Mouse (Mus musculus) bone marrow, adult 2 months (tissue): ENCODE data around the gene Arfgef2.

Source experiments
- CTCF ChIP-seq: fragments of 200-500 bp; IDR thresholded peaks from 2 replicates; pipeline ENCODE4 v1.5.1; 2011; ENCODE audit warnings: low read length, control low read depth; ENCODE audit not compliant: control insufficient read depth, insufficient read depth
- POLR2A ChIP-seq: fragments of 200-500 bp; IDR thresholded peaks from 2 replicates; pipeline ENCODE4 v1.6.1; 2011; ENCODE audit warnings: low read depth, mild to moderate bottlenecking, control low read depth, low read length, borderline replicate concordance; ENCODE audit not compliant: control insufficient read depth

GRCm38 (mm10) chr2:166757969-166758368 lies 47.4 kb upstream of the Arfgef2 start:
- TF ChIP-seq POLR2A (no peak), CTCF (no peak)
